Mouse (Mus musculus) cerebellum, adult 9-10 months (tissue): ENCODE data around the gene Plpp1.

ENCODE experiments used
- DNase-seq: peaks from one replicate; pipeline ENCODE4 v3.0.0; 2022

The Plpp1 gene

GRCm38 (mm10) chr13:112800597-112801380 lies at the start of gene Plpp1:
TSS of gene Plpp1 (plus strand) at chr13:112800792.
- peak; percentile 96 for DNase-seq

- DNase-seq: no peak
Measured at GRCm38 (mm10) chr13:112751454-112752308, 48.9 kb upstream of the Plpp1 start.

- DNase-seq: no peak
Measured at GRCm38 (mm10) chr13:112752309-112752975, 48.1 kb upstream of the Plpp1 start.

GRCm38 (mm10) chr13:112753522-112753921 lies 47.1 kb upstream of the Plpp1 start:
- no peak for DNase-seq

- no peak for DNase-seq
Measured at GRCm38 (mm10) chr13:112754871-112755270, 45.7 kb upstream of the Plpp1 start.

- DNase-seq: no peak
Measured at GRCm38 (mm10) chr13:112755507-112756010, 45.0 kb upstream of the Plpp1 start.

GRCm38 (mm10) chr13:112757395-112757794 lies 43.2 kb upstream of the Plpp1 start:
- DNase-seq: no peak

- DNase-seq: no peak
Measured at GRCm38 (mm10) chr13:112758546-112759090, 42.0 kb upstream of the Plpp1 start.

- DNase-seq: no peak
Measured at GRCm38 (mm10) chr13:112759364-112759763, 41.2 kb upstream of the Plpp1 start.

- DNase-seq: no peak
Measured at GRCm38 (mm10) chr13:112759777-112760537, 40.6 kb upstream of the Plpp1 start.

GRCm38 (mm10) chr13:112760538-112760881 lies 40.1 kb upstream of the Plpp1 start:
- DNase-seq: no peak

GRCm38 (mm10) chr13:112761787-112762186 lies 38.8 kb upstream of the Plpp1 start:
- DNase-seq: no peak

GRCm38 (mm10) chr13:112762548-112762947 lies 38.0 kb upstream of the Plpp1 start:
- DNase-seq: no peak

GRCm38 (mm10) chr13:112763531-112764091 lies 37.0 kb upstream of the Plpp1 start:
- DNase-seq: no peak

- no peak for DNase-seq
Measured at GRCm38 (mm10) chr13:112764556-112764955, 36.0 kb upstream of the Plpp1 start.

GRCm38 (mm10) chr13:112765654-112766053 lies 34.9 kb upstream of the Plpp1 start:
- DNase-seq: no peak

- no peak for DNase-seq
Measured at GRCm38 (mm10) chr13:112770528-112771328, 29.9 kb upstream of the Plpp1 start.

- no peak for DNase-seq
Measured at GRCm38 (mm10) chr13:112771447-112772208, 29.0 kb upstream of the Plpp1 start.

- no peak for DNase-seq
Measured at GRCm38 (mm10) chr13:112772252-112772651, 28.3 kb upstream of the Plpp1 start.

GRCm38 (mm10) chr13:112772861-112773260 lies 27.7 kb upstream of the Plpp1 start:
- no peak for DNase-seq
